Mouse (Mus musculus) limb, embryonic 14.5 days (tissue): ENCODE measurements around the gene Dennd5b. TPM values are rescaled to one million over a fixed set of nuclear protein-coding genes. Genes with fewer than 3 reads are reported as not detected.

ENCODE experiments used
- ATAC-seq: fragments of 200-750 bp; cut with Nextera tagmentation; 2 replicates; pipeline ENCODE4 v1.8.0; 2017; ENCODE audit warnings: low read depth, moderate number of reproducible peaks, moderate TSS enrichment; ENCODE audit not compliant: low FRiP score
- DNase-seq: peaks from one replicate; pipeline ENCODE4 v3.0.0-alpha.2; 2015; ENCODE audit warnings: low spot score
- H3K27ac ChIP-seq: fragments of 300-500 bp; sonication (generic); replicated peaks from 2 replicates; pipeline ENCODE4 v1.5.1; 2014; ENCODE audit warnings: low read depth, mild to moderate bottlenecking, low read length, moderate library complexity, mixed read lengths
- H3K27me3 ChIP-seq: fragments of 300-500 bp; sonication (generic); 2 replicates; pipeline ENCODE4 v1.6.1; 2014; ENCODE audit warnings: low read length, mixed read lengths; ENCODE audit not compliant: control insufficient read depth, insufficient read depth
- H3K36me3 ChIP-seq: fragments of 300-500 bp; sonication (generic); 2 replicates; pipeline ENCODE4 v1.6.1; 2014; ENCODE audit warnings: mild to moderate bottlenecking, low read length, moderate library complexity, mixed read lengths; ENCODE audit not compliant: control insufficient read depth, insufficient read depth
- H3K4me1 ChIP-seq: fragments of 300-500 bp; sonication (generic); 2 replicates; pipeline ENCODE4 v1.6.1; 2014; ENCODE audit warnings: antibody characterized with exemption, low read length, mixed read lengths; ENCODE audit not compliant: control insufficient read depth, insufficient read depth
- H3K4me2 ChIP-seq: fragments of 300-500 bp; sonication (generic); replicated peaks from 2 replicates; pipeline ENCODE4 v1.6.1; 2014; ENCODE audit warnings: low read depth, mild to moderate bottlenecking, low read length, moderate library complexity; ENCODE audit not compliant: severe bottlenecking
- H3K4me3 ChIP-seq: fragments of 300-500 bp; sonication (generic); replicated peaks from 2 replicates; pipeline ENCODE4 v1.5.1; 2014; ENCODE audit warnings: low read length
- H3K9ac ChIP-seq: fragments of 300-500 bp; sonication (generic); 2 replicates; pipeline ENCODE4 v1.6.1; 2014; ENCODE audit warnings: mild to moderate bottlenecking, low read depth, low read length, moderate library complexity; ENCODE audit not compliant: severe bottlenecking
- H3K9me3 ChIP-seq: fragments of 300-500 bp; sonication (generic); 2 replicates; pipeline ENCODE4 v1.6.1; 2016; ENCODE audit warnings: low read length; ENCODE audit not compliant: control insufficient read depth
- POLR2A ChIP-seq: fragments of 200-500 bp; IDR thresholded peaks from 2 replicates; pipeline ENCODE4 v1.8.0; 2012; ENCODE audit warnings: inconsistent platforms, mild to moderate bottlenecking, moderate library complexity, borderline replicate concordance; ENCODE audit not compliant: insufficient read depth, insufficient read length; ENCODE audit errors: extremely low read depth
- WGBS: fragments of 180-500 bp; shearing (Covaris S2); extraction: QIAGEN DNeasy Blood & Tissue Kit; methylation state at CpG from one replicate; pipeline ENCODE4 v1.1.7; 2014; 5-methylcytosine and 5-hydroxymethylcytosine counted together
- polyA plus RNA-seq, 2 experiments: library from polyadenylated mRNA; depleted of rRNA in 1 of 2; stranded (reverse) in 1 of 2; unstranded in 1 of 2; fragments of >200 nt; fragmentation: Nextera tagmentation in 1 of 2; extraction: Ambion mirVana in 1 of 2; gene quantifications; 2 replicates each; pipeline versions ENCODE4 v1.2.1 to v1.2.3; 2012 to 2014

Dennd5b gene
- polyA plus RNA-seq, 2 experiments: 4.8 to 6.6 TPM

GRCm38 (mm10) chr6:149139471-149139870 lies 38.0 kb upstream of the Dennd5b start, which contains the start of gene Etfbkmt:
Gene Etfbkmt (plus strand): TSS chr6:149139849.
- ATAC-seq (no peak), DNase-seq (no peak)
- no peak within 1 kb of the TSS for H3K27ac ChIP-seq
- H3K4me3 ChIP-seq: no peak within 1 kb of the TSS
- TF ChIP-seq POLR2A: no peak
- H3K9me3 ChIP-seq: no peaks in the 10 kb centered on the region
- H3K9ac ChIP-seq: no peak within 1 kb of the TSS
- H3K4me2 ChIP-seq: no peak within 1 kb of the TSS
- no peaks in the 10 kb centered on the region for H3K27me3 ChIP-seq
- peaks cover 6% of the 10 kb centered on the region; the same call in 1 of the 2 replicates for H3K36me3 ChIP-seq
- peaks cover 5% of the 10 kb centered on the region for H3K4me1 ChIP-seq
- WGBS: 83% methylated on average over 1 of the region's 1 CpGs

GRCm38 (mm10) chr6:149139011-149139410 lies 37.5 kb upstream of the Dennd5b start:
- Histone ChIP-seq H3K27ac (no peak overlapping the region), H3K9ac (no peak overlapping the region), H3K36me3 (0 out of 2 replicates have a peak, but pooled peaks cover 1% of the 10 kb centered on the region), H3K9me3 (no peaks in the 10 kb centered on the region), H3K27me3 (no peaks in the 10 kb centered on the region), H3K4me3 (no peak overlapping the region), H3K4me2 (no peak overlapping the region), H3K4me1 (peaks cover 9% of the 10 kb centered on the region)
- no peak for DNase-seq
- no peak for TF ChIP-seq POLR2A
- no peak for ATAC-seq
- 92% methylated on average over 3 of the region's 3 CpGs for WGBS

- Histone ChIP-seq H3K4me3 (no peak overlapping the region), H3K9me3 (no peaks in the 10 kb centered on the region), H3K27ac (no peak overlapping the region), H3K27me3 (no peaks in the 10 kb centered on the region), H3K9ac (no peak overlapping the region), H3K4me2 (no peak overlapping the region), H3K4me1 (peaks cover 9% of the 10 kb centered on the region), H3K36me3 (no peaks in the 10 kb centered on the region)
- ATAC-seq (no peak), DNase-seq (no peak)
- WGBS: 33% methylated on average over 2 of the region's 2 CpGs
- no peak for TF ChIP-seq POLR2A
Measured at GRCm38 (mm10) chr6:149137936-149138335, 36.5 kb upstream of the Dennd5b start.

- Histone ChIP-seq H3K4me3 (no peak overlapping the region), H3K27ac (no peak overlapping the region), H3K9ac (no peak overlapping the region), H3K9me3 (no peaks in the 10 kb centered on the region), H3K36me3 (no peaks in the 10 kb centered on the region), H3K4me2 (no peak overlapping the region), H3K27me3 (no peaks in the 10 kb centered on the region), H3K4me1 (peaks cover 6% of the 10 kb centered on the region)
- DNase-seq: no peak
- 79% methylated on average over 6 of the region's 6 CpGs for WGBS
- ATAC-seq: no peak
- no peak for TF ChIP-seq POLR2A
Measured at GRCm38 (mm10) chr6:149135631-149136030, 34.2 kb upstream of the Dennd5b start.

- TF ChIP-seq POLR2A: no peak
- Histone ChIP-seq H3K4me2 (no peak overlapping the region), H3K27me3 (no peaks in the 10 kb centered on the region), H3K9ac (0 out of 2 replicates have a peak overlapping the region, but pooled peaks have one; percentile 16), H3K36me3 (no peaks in the 10 kb centered on the region), H3K4me1 (peaks cover 6% of the 10 kb centered on the region), H3K9me3 (no peaks in the 10 kb centered on the region), H3K4me3 (no peak overlapping the region), H3K27ac (no peak overlapping the region)
- WGBS: 9% methylated on average over 5 of the region's 5 CpGs
- no peak for DNase-seq
- ATAC-seq: peak; percentile 54; the same call in 1 of the 2 replicates
Measured at GRCm38 (mm10) chr6:149134391-149135150, 33.1 kb upstream of the Dennd5b start.
